Mouse (Mus musculus): ENCODE measurements around the gene Nipsnap3a. TPM values are rescaled to one million over a fixed set of nuclear protein-coding genes. Genes with fewer than 3 reads are reported as not detected.

Gene Nipsnap3a
- polyA plus RNA-seq, 1 experiment = not detected

DNA sequence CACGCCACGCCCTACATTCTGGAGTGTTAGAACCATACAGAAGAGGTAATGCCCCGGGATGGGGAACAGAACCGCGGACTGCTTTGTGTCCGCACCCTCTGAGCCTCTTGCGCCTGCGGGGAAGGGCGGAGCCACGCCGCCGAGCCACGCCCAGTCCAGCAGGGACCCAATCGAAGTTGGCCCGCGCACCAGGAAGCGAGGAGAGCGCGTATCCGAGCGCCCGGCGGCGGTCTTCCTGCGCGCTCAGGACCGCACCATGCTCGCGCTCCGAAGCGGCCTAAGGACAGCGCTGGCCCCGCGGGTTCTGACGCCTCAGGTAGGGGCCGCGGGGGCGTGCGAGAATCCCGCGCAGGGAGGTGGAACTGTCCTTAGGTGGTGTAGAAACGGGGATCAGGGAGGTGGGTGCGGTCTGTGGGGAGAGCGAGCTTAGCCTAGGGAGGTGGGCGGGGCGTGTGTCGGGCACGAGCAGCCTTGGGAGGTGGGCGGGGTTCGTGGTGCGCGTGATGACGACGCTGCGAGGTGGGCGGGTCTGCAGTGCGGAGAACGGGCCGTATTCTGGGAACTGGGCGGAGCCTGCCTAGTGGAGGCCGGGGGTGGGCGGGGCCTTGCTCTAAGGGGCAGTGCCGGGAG lies 22.8 kb downstream of the Nipsnap3a start, which contains the start of gene Nipsnap3b:
Gene Nipsnap3b (plus strand): TSS at position 149 of the 630 bp plus-strand sequence.
- TF ChIP-seq CTCF (IDR thresholded peaks at IDR 0.05; ENCODE audit: borderline replicate concordance, insufficient read depth, low read length) = no peak
- peak; percentile 86 for TF ChIP-seq POLR2A (IDR thresholded peaks at IDR 0.05; ENCODE audit: low read depth, low read length)
- no peak within 1 kb of the TSS for H3K27ac ChIP-seq (ENCODE audit: insufficient read depth, low read length)
- H3K4me3 ChIP-seq (ENCODE audit: insufficient read depth, low read length) = peak within 1 kb of the TSS; percentile 75
- no peaks in the 10 kb centered on the region for H3K4me1 ChIP-seq (ENCODE audit: control insufficient read depth, insufficient read depth, low read length)

GRCm38 (mm10) chr4:53014421-53014820 lies 25.3 kb downstream of the Nipsnap3a start:
- Histone ChIP-seq H3K27ac (ENCODE audit: insufficient read depth, low read length) (no peak overlapping the region), H3K4me1 (ENCODE audit: control insufficient read depth, insufficient read depth, low read length) (no peaks in the 10 kb centered on the region), H3K4me3 (ENCODE audit: insufficient read depth, low read length) (no peak overlapping the region)
- TF ChIP-seq CTCF (IDR thresholded peaks at IDR 0.05; ENCODE audit: borderline replicate concordance, insufficient read depth, low read length) (no peak), POLR2A (IDR thresholded peaks at IDR 0.05; ENCODE audit: low read depth, low read length) (no peak)

DNA sequence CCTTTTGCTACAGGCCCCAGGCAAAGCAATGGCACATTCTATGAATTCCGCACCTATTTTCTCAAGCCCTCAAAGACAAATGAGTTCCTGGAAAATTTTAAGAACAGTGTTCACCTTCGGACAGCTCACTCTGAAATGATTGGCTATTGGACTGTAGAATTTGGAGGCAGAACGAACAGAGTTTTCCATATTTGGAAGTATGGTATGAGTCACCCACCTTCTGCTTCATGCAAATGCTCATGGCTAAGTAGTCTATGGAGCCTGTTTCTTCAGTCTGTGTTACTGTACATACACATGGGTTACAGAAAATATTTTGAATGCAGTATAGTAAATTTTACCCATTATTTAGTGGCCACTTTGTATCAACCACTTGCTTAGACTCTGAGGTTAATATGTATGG lies 26.0 kb downstream of the Nipsnap3a start:
- TF ChIP-seq POLR2A (IDR thresholded peaks at IDR 0.05; ENCODE audit: low read depth, low read length) = no peak
- no peaks in the 10 kb centered on the region for H3K4me1 ChIP-seq (ENCODE audit: control insufficient read depth, insufficient read depth, low read length)
- no peak overlapping the region for H3K27ac ChIP-seq (ENCODE audit: insufficient read depth, low read length)
- no peak overlapping the region for H3K4me3 ChIP-seq (ENCODE audit: insufficient read depth, low read length)

DNA sequence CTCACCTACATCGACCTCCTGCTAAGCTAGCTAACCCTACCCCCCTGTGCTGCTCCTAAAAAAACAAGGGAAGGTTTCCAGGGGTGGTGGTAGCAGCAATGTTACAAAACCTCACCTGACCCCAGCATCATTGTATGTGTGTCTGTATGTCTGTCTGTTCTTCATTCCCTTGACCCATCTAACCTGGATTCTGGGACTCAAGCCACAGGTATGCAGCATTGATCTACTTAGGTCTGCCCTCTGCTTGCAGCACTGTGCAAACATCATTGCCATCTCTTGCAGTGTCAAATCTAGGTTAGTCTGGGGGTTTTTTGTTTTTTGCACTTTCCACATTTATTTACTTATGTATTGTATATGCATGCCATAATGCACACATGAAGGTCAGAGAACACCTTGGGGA lies 29.3 kb downstream of the Nipsnap3a start:
- no peak for TF ChIP-seq CTCF (IDR thresholded peaks at IDR 0.05; ENCODE audit: borderline replicate concordance, insufficient read depth, low read length)
- Histone ChIP-seq H3K4me1 (ENCODE audit: control insufficient read depth, insufficient read depth, low read length) (no peaks in the 10 kb centered on the region), H3K4me3 (ENCODE audit: insufficient read depth, low read length) (no peak overlapping the region), H3K27ac (ENCODE audit: insufficient read depth, low read length) (no peak overlapping the region)

DNA sequence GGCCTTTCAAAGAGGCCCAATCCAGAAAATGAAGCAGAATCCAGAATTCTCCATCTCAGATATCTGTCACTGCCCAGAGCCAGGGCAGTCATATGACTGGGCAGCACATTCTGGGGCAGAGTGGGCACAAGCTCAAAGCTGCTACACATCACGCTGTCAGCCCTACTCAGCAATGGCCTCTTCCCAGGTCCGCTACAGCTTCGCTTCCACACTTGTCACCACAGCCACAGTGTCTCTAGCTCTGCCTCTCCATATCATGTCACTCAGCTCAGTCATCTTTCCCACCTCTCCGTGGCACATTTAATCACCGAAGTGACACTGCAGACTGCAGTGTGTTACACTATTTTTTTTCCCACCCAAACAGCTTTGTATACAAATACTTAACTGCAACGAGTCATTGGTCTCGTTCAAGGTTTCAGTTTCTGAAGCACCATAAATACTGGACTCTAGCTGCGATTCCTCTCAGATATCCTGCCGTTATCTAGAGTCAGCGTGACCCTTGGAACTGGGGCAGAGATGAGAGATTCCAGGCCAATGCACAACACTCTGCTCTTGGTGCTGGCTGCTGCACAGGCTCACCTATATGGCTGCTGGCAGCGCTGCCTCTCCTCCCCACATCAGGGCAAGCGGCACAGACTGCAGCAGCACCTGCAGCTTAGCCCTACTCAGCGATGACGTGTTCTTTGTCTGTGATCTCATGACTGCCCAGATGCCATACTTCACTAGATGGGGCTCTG lies 34.3 kb downstream of the Nipsnap3a start:
- TF ChIP-seq CTCF (IDR thresholded peaks at IDR 0.05; ENCODE audit: borderline replicate concordance, insufficient read depth, low read length) (no peak), POLR2A (IDR thresholded peaks at IDR 0.05; ENCODE audit: low read depth, low read length) (no peak)
- Histone ChIP-seq H3K4me3 (ENCODE audit: insufficient read depth, low read length) (no peak overlapping the region), H3K4me1 (ENCODE audit: control insufficient read depth, insufficient read depth, low read length) (no peaks in the 10 kb centered on the region), H3K27ac (ENCODE audit: insufficient read depth, low read length) (no peak overlapping the region)

- Histone ChIP-seq H3K27ac (ENCODE audit: insufficient read depth, low read length) (no peak overlapping the region), H3K4me1 (ENCODE audit: control insufficient read depth, insufficient read depth, low read length) (no peaks in the 10 kb centered on the region), H3K4me3 (ENCODE audit: insufficient read depth, low read length) (no peak overlapping the region)
- TF ChIP-seq CTCF (IDR thresholded peaks at IDR 0.05; ENCODE audit: borderline replicate concordance, insufficient read depth, low read length) (no peak), POLR2A (IDR thresholded peaks at IDR 0.05; ENCODE audit: low read depth, low read length) (no peak)
Measured at GRCm38 (mm10) chr4:53024397-53024796, 35.3 kb downstream of the Nipsnap3a start.

DNA sequence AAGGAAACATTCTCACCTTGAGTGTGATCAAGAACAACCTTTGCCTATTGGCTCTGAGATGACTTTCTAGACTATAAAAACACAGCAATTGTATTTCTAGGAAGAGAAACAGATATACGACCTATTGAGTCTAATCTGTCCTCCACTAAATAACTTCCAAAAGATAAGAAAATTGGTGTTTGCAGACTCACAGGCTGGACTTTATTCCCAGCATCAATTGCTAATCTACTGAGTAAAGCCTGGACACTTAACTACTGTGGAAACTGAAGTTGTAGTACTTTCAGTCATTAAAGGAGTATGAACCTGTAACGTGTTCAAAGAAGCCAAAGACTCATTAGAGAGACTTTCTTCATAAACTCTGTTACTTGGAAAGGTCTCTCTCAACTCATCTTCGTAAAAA lies 38.7 kb downstream of the Nipsnap3a start:
- Histone ChIP-seq H3K27ac (ENCODE audit: insufficient read depth, low read length) (no peak overlapping the region), H3K4me3 (ENCODE audit: insufficient read depth, low read length) (no peak overlapping the region), H3K4me1 (ENCODE audit: control insufficient read depth, insufficient read depth, low read length) (no peaks in the 10 kb centered on the region)
- TF ChIP-seq CTCF (IDR thresholded peaks at IDR 0.05; ENCODE audit: borderline replicate concordance, insufficient read depth, low read length) (no peak), POLR2A (IDR thresholded peaks at IDR 0.05; ENCODE audit: low read depth, low read length) (no peak)

DNA sequence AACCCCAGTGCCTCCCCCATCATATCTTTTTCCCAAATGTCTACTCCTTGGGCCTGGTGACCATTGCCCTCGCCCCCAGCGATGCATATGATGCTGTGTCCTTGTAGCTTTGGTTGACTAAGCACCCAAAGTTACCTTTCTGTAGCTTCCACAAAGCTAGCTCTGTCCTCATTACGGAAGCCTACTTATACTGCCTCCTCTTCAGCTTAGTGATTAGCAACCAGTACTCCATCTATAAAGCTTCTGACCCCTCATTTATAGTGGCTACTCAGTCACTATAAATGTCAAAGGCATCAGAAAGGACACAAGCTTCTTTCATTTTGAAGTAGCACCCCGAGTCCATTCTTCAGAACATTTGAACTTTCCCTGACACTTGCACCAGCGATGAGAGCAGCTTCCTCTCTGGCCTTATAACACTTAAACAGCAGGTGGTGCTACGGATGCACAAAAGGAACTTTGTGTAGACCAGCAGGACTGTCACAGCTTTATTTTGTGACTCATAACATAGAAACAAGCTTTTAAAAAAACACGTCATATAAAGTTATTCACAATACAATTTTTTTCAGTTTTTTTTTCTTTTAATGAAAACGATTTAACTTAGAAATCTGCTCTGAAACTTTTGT lies 41.4 kb downstream of the Nipsnap3a start:
- Histone ChIP-seq H3K27ac (ENCODE audit: insufficient read depth, low read length) (no peak overlapping the region), H3K4me3 (ENCODE audit: insufficient read depth, low read length) (no peak overlapping the region), H3K4me1 (ENCODE audit: control insufficient read depth, insufficient read depth, low read length) (no peaks in the 10 kb centered on the region)
- TF ChIP-seq CTCF (IDR thresholded peaks at IDR 0.05; ENCODE audit: borderline replicate concordance, insufficient read depth, low read length) = no peak

DNA sequence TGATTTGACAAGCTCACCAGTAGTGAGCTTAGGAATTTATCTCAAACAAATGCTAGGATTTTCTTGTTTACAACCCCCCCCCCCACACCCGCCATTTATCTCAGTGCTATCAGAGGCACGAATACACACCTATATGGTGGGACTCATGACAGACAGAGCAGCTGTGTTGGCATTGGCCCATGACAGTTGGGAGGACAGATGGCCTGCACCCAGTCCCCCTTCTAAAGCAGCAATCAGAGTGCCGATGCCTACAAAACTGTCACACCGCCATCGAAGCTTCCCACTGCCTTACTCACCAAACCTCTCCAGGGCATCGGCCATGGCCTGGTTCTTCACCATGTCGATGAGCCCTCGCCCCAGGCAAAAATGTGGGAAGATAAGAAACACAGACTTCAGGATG lies 54.7 kb downstream of the Nipsnap3a start:
- no peak overlapping the region for H3K4me3 ChIP-seq (ENCODE audit: insufficient read depth, low read length)
- no peak overlapping the region for H3K27ac ChIP-seq (ENCODE audit: insufficient read depth, low read length)
- TF ChIP-seq CTCF (IDR thresholded peaks at IDR 0.05; ENCODE audit: borderline replicate concordance, insufficient read depth, low read length) = no peak
- TF ChIP-seq POLR2A (IDR thresholded peaks at IDR 0.05; ENCODE audit: low read depth, low read length) = no peak
- H3K4me1 ChIP-seq (ENCODE audit: control insufficient read depth, insufficient read depth, low read length) = no peaks in the 10 kb centered on the region

GRCm38 (mm10) chr4:53045807-53046206 lies 56.7 kb downstream of the Nipsnap3a start:
- TF ChIP-seq CTCF (IDR thresholded peaks at IDR 0.05; ENCODE audit: borderline replicate concordance, insufficient read depth, low read length) = no peak
- H3K4me3 ChIP-seq (ENCODE audit: insufficient read depth, low read length) = no peak overlapping the region
- H3K27ac ChIP-seq (ENCODE audit: insufficient read depth, low read length) = no peak overlapping the region

More at GRCm38 (mm10) chr4:53045807-53046206, 56.7 kb downstream of the Nipsnap3a start:
- H3K4me1 ChIP-seq (ENCODE audit: control insufficient read depth, insufficient read depth, low read length) = no peaks in the 10 kb centered on the region

Data from embryonic fibroblast, embryonic 13.5 days (primary cell).